Mouse (Mus musculus): ENCODE measurements around the gene Cisd3.

The Cisd3 gene

DNA sequence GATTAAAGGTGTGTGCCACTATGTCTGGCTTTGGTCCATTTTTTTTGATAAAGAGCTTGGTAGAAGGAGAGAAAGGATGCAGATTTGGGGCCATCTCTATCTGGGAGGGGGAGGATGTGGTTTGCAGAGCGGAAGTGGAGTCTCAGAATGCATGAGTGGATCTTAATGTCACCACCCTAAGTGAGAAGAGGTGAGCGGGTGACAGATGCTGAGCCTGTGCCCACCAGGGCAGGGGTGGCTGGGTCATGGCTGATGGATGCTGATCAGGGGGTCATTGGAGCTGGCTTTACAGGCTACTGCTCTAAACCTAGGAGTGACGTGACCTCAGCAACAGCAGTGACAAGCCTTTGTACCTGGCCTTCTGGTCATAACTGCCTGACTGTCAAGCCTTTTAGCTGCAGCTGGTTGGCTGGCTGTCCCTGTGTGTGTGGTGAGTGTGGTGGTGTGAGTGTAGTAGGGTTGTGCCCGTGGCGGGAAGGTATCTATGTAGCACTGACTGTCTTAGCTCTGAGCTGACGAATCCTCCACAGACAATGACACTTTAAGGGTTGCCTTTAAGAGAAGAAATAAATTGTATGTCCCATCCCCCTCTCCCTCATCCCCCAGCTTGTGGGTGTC lies 1.5 kb upstream of the Cisd3 start:
- in situ Hi-C loops (cut with MboI; ENCODE audit: low sequenced_read_pairs) = no loop called here

DNA sequence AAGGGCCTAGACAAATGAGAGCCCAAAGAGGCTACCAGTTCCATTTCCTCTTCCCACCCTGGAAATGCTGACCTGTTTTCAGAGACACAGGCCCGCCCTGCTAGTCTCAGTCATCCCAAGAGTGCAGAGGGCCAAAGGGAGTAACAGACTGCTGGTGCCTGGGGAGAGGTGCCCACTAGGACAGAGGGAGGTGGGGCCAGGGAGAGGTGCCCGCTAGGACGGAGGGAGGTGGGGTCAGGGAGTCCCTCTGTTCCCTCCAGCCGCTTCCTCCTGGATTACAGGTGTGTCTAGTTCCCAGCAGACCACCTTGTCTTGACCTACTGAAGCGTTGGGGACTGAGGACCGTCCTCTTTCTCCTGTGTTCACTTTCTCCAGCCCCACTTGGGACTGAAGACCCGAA lies 860 bp upstream of the Cisd3 start:
- in situ Hi-C loops (cut with MboI; ENCODE audit: low sequenced_read_pairs) = no loop called here

- in situ Hi-C loops (cut with MboI; ENCODE audit: low sequenced_read_pairs) = no loop called here
These were observed 789 bp downstream of the Cisd3 start for GRCm38 (mm10) chr11:97686322-97686908.

DNA sequence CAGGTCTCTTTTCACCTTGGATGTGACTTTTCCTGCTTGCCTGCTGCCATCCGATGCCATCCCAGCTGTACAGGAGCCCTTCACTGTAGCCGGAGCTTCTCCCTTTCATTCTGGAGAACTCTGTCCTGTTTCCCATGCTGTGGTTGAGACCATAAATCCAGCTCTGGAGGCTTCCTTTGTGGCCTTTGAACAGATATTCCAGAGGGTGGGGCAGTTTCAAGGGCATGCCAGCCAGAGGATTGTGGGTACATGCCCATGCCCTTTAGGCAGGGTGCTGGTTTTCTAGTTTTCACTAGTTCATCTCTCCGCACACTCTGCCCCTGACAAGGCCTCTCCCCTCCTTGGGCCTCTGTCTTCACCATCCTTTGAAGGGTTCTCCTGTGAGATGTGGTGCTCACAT lies 1.4 kb downstream of the Cisd3 start:
- in situ Hi-C loops (cut with MboI; ENCODE audit: low sequenced_read_pairs) = no loop called here

DNA sequence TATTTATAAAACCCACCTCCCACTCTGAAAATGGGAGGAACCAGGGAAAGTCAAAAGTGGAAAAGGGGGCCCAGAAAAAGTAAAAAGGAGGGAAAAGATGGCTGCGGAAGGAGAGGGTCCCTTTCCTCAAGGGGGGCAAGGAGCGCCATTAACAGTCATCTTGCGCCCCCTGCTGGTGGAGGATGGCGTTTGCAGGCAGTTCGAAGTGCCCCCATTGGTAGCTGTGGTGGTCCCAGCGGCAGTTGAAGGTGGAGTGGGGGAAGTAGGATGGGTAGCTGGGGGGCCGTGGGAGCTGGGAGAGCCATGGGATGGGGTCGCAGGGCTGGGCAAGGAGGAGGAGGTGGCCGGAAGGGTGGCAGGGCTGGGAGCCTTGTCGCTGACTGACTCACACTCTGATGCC lies 4.2 kb downstream of the Cisd3 start:
- in situ Hi-C loops (cut with MboI; ENCODE audit: low sequenced_read_pairs) = loop anchor here (10.0 kb wide), 2 partner anchors 45 to 205 kb away; no protein-coding TSS in a partner anchor

DNA sequence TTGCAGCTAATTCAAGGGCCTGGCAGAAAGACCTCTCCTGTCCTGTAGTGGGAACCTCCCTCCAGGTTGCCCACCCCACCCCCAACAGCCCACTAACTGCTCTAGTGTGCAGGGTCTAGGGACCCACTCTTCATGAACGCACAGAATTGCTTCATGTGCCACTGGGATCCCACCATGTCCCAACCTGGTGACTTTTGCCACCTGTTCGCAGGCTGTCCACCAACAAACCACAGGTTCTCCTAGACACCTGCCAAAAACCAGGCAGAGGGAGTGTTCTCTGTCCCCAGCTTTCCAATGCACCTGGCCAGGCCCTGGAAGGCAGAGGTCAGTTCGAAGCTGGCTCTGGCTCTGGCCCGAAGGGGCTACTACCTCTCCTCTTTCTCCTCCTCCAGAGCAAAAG lies 8.8 kb downstream of the Cisd3 start:
- in situ Hi-C loops (cut with MboI; ENCODE audit: low sequenced_read_pairs) = loop anchor here (10.0 kb wide), 2 partner anchors 50 to 210 kb away; no protein-coding TSS in a partner anchor

- in situ Hi-C loops (cut with MboI; ENCODE audit: low sequenced_read_pairs) = loop anchor here (10.0 kb wide), 2 partner anchors 50 to 210 kb away; no protein-coding TSS in a partner anchor
These were observed 9.5 kb downstream of the Cisd3 start for GRCm38 (mm10) chr11:97694921-97695711.

GRCm38 (mm10) chr11:97695712-97696401 lies 10.2 kb downstream of the Cisd3 start:
- in situ Hi-C loops (cut with MboI; ENCODE audit: low sequenced_read_pairs) = loop anchor here (10.0 kb wide), 2 partner anchors 51 to 211 kb away; no protein-coding TSS in a partner anchor

DNA sequence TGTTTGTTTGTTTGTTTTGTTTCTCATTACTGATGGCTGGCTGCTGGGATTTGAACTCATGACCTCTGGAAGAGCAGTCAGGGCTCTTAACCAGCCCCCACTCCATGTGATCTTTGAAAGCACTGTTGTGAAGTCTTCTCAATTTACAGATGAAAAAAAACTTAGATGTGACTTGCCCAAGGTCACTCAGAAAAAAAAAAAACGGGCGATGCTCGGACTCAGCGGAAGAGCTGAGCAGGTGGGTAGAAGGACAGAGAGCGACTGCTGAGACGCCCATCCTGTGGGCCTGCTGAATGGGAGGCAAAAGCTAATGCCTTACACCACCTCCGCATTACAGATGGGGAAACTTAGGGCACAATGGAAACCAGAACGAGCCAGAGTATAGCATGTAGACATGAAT lies 11.0 kb downstream of the Cisd3 start:
- in situ Hi-C loops (cut with MboI; ENCODE audit: low sequenced_read_pairs) = loop anchor here (10.0 kb wide), 2 partner anchors 52 to 212 kb away; no protein-coding TSS in a partner anchor

DNA sequence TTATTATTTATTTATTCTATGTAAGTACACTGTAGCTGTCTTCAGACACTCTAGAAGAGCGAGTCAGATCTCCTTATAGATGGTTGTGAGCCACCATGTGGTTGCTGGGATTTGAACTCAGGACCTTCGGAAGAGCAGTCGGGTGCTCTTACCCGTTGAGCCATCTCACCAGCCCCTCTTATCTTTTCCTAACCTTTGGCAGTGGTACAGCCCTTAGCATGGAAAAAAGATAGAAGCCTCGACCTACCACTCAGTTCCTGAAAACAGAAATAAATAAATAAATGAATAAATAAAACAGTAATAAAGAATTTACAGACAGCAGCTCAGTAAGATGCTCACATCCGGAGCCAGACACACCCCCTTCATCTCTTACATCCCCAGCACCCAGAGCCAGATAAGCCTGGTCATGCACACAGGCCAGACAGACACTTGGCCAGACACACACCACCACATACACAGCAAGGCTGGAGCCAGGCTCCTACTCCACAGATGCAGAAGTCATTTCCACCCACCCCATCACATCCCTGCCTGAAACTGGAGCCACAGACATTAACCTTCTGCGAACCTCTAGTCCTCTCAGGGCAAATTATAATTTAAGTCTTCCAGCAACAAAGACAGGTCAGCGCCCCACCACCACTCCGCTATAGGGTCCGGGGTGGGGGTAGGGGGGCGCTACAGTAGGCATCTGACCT lies 11.7 kb downstream of the Cisd3 start:
- in situ Hi-C loops (cut with MboI; ENCODE audit: low sequenced_read_pairs) = loop anchor here (10.0 kb wide), 2 partner anchors 53 to 213 kb away; no protein-coding TSS in a partner anchor

DNA sequence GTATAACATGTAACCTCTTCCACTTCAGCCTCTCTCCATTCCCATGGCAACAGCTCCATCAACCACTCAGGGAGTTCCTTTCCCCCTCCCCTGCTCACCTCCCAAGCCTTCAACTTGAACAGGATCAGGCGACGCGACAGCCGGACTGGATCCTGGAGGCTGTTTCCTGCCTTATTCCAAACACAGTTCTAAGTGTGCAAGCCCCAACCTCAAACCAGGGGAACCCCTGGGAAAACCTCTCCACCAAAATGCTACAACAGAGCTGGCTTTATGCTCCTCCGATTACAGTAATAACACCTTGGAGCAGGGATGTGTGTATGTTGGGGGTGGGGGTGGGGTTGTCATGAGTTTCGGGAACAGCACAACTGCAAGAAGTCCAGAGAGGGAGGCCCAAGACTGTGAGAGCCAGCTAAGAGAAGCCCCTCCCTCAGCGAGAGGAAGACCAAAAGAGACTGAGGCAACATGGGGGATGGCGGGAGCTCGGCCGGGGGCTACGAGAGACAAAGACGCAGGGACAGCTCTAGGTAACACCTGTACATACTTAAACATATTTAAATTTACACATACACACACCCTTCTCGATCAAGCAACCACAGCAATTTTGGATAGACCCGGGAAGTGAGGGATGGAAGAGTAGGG lies 12.4 kb downstream of the Cisd3 start:
- in situ Hi-C loops (cut with MboI; ENCODE audit: low sequenced_read_pairs) = loop anchor here (10.0 kb wide), 2 partner anchors 53 to 213 kb away; no protein-coding TSS in a partner anchor

- in situ Hi-C loops (cut with MboI; ENCODE audit: low sequenced_read_pairs) = loop anchor here (10.0 kb wide), 2 partner anchors 54 to 214 kb away; no protein-coding TSS in a partner anchor
These were observed 13.3 kb downstream of the Cisd3 start for GRCm38 (mm10) chr11:97698741-97699611.

GRCm38 (mm10) chr11:97699626-97700002 lies 14.0 kb downstream of the Cisd3 start:
- in situ Hi-C loops (cut with MboI; ENCODE audit: low sequenced_read_pairs) = loop anchor here (10.0 kb wide), 2 partner anchors 55 to 215 kb away; no protein-coding TSS in a partner anchor

DNA sequence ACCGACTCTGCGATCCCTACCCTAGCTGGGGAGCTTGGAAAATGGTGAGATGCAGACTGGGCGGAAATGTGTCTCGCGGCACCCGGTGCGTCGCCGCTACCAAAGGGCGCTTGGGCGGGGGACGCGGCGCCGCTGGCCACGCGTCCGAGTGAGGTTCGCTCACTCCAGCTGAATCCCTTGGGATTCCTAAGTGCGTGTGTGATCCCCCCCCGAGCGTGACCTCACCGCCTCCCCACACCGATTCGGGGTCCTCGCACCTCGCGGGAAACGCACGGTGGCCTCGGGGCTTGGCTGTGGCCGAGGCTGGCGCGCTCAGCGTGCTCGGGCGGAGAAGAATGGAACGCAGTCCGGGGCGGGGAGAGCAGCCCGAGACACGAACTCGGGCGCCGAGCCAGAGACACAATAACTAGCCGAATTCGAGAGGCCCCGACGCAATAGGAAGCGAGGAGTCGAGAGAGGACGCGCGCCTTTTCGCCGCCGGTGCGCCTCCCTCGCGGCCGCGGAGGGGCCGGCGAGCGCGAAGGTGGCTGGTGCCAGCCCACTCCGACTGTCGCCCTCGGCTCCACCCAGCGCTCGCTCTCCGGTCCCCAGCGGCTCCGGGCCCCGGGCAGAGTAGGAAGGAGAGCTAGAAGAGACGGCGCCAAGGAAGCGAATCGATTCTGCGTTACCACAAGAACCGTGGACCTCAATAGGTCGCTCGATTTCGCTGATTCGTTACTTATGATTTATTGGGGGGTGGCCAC lies 14.5 kb downstream of the Cisd3 start, which contains the start of gene Pcgf2:
Gene Pcgf2, minus strand, starts transcription at position 495 of the 743 bp plus-strand sequence.
- in situ Hi-C loops (cut with MboI; ENCODE audit: low sequenced_read_pairs) = no loop called here

DNA sequence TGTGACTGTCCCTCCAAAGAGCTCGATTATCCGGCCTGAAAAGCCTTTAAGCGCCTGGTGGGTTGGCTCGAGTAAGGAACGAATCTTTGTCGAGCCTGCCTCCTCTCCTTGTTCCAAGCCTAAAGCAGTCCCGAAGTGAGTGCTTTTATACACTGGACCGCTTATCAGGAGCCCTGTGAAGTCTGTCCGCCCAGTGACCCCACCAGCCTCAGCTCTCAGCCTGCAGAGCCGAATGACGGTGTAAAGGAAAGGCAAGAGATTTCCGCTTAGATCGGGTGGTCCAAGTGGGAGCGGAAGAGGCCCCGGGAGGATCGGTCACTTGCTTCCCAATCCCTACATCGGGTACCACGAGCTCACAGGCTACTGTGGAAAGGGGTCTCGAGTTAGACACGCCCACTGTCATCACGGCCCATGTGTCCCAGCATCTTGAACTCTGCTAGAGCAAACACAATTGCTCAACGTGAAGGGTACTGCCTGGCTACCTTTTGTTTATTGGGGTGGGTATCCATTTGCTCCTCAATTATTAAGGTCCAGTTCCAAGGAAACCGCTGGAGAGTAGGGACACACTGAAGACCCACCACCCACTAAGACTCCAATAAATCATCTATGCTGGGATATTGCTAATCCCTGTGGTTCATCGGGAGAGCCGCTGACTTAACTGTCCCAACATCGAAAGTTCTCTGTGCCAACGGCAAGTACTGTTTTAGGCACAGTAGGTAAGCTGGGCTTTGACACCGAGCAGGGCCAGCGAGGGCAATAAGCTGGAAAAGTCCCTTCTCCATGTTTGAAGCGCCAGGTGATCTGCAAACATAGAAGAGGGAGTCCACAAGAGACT lies 15.3 kb downstream of the Cisd3 start:
- in situ Hi-C loops (cut with MboI; ENCODE audit: low sequenced_read_pairs) = no loop called here

- in situ Hi-C loops (cut with MboI; ENCODE audit: low sequenced_read_pairs) = no loop called here
These were observed 16.2 kb downstream of the Cisd3 start for GRCm38 (mm10) chr11:97701581-97702392.
